Mouse (Mus musculus): ENCODE data around the gene Anks1. TPM values are rescaled to one million over a fixed set of nuclear protein-coding genes. Genes with fewer than 3 reads are reported as not detected.

The Anks1 gene
- polyA plus RNA-seq, 1 experiment from 2014 or later: 14.9 TPM

DNA sequence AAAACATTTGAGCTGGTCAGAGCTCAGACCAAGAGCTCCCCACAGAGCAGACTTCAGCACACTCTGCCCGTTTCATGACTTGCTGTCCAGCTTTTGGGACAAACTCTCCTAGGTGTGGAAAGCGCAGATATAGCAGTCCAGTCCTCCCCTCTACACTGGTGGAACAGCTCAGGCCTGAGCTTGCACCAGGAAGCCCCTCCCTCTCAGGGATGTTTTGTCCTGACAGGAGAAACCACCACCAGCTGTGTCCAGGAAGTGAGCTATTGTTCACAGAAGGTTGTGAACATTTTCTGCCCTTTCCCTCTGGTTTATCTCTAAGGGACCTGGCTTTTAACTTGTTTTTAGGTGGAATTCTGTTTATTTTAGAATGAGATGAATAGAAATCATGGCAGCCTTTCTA lies 120.2 kb downstream of the Anks1 start:
- no peaks in the 10 kb centered on the region for H3K9me3 ChIP-seq
- peak overlapping the region; percentile 68 for H3K27ac ChIP-seq

GRCm38 (mm10) chr17:28030446-28030845 lies 121.3 kb downstream of the Anks1 start:
- no peak overlapping the region for H3K4me2 ChIP-seq
- no peak overlapping the region for H3K4me3 ChIP-seq (replicated peaks)
- H3K9me3 ChIP-seq: no peaks in the 10 kb centered on the region
- no peak for ATAC-seq (ENCODE audit: insufficient read depth, low FRiP score, low read depth)
- H3K27ac ChIP-seq: peak overlapping the region; percentile 68; the same call in 1 of the 2 replicates
- H3K4me1 ChIP-seq: peaks cover 24% of the 10 kb centered on the region
- 66% methylated on average over 10 of the region's 10 CpGs for WGBS
- no peak overlapping the region for H3K9ac ChIP-seq
- H3K27me3 ChIP-seq (replicated peaks): no peaks in the 10 kb centered on the region
- no peaks in the 10 kb centered on the region for H3K36me3 ChIP-seq

More for the DNA sequence above, 120.2 kb downstream of the Anks1 start:
- 45% methylated on average over 2 of the region's 2 CpGs for WGBS
- no peak overlapping the region for H3K4me3 ChIP-seq (replicated peaks)
- peaks cover 36% of the 10 kb centered on the region for H3K4me1 ChIP-seq
- no peaks in the 10 kb centered on the region for H3K27me3 ChIP-seq (replicated peaks)
- ATAC-seq (ENCODE audit: insufficient read depth, low FRiP score, low read depth): no peak
- no peak overlapping the region for H3K9ac ChIP-seq
- no peak overlapping the region for H3K4me2 ChIP-seq
- H3K36me3 ChIP-seq: no peaks in the 10 kb centered on the region

DNA sequence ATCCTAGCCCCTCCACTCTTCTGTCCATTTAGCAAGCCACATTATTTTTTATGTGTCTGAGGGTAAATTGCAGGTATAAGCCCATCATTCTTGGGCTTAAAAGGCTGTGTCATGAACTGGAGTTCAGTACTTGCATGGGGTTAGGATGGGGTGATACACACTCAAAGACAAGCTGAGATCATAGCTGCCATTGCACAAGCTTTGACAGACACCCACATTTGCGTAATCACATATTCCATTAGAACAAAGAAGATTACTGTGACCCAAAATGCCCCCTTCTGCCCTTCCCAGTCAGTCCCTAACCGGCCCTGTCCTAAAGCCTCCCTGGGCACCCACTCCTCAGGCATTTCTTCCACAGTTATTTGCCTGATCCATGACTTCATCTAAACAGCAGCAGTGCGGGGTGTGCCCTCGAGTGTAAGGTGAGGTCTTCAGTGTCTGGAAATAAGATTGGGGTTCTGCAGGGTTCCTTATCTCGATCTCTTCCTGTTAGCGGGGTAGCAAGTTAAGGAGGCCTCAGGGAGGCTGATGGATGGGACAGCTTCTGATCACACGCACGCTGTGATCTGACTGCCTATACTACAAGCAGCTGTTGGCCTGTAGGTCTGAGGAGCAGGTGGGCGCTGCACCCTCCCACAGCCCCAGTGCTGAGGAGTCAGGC lies 122.3 kb downstream of the Anks1 start:
- no peak for ATAC-seq (ENCODE audit: insufficient read depth, low FRiP score, low read depth)
- peaks cover 15% of the 10 kb centered on the region for H3K4me1 ChIP-seq
- no peaks in the 10 kb centered on the region for H3K9me3 ChIP-seq
- peak overlapping the region; percentile 51; the same call in 1 of the 2 replicates for H3K27ac ChIP-seq
- H3K9ac ChIP-seq: no peak overlapping the region
- H3K4me3 ChIP-seq (replicated peaks): no peak overlapping the region
- H3K27me3 ChIP-seq (replicated peaks): no peaks in the 10 kb centered on the region
- WGBS: 59% methylated on average over 9 of the region's 9 CpGs
- no peak overlapping the region for H3K4me2 ChIP-seq
- no peaks in the 10 kb centered on the region for H3K36me3 ChIP-seq

DNA sequence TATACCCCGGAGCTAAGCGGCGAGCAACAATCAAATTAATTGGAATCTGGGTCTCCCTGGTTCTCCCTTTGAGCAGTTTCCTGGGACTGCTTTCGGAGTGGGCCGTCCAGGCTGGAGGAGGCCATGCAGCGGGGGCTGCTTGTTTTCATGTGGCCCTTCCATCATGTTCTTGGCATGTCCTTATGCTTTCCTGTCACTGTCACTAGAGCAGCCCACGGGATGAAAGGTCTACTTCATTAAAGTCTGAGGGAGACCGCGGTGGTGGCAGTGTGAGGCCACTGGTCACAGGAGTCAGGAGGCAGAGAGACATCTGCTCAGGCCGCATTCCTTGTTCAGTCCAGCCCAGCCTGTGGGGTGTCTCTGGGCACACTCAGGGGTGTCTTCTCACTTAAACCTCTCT lies 123.1 kb downstream of the Anks1 start:
- no peak for ATAC-seq (ENCODE audit: insufficient read depth, low FRiP score, low read depth)
- no peaks in the 10 kb centered on the region for H3K36me3 ChIP-seq
- H3K9me3 ChIP-seq: no peaks in the 10 kb centered on the region
- no peaks in the 10 kb centered on the region for H3K27me3 ChIP-seq (replicated peaks)
- H3K4me1 ChIP-seq: peaks cover 10% of the 10 kb centered on the region; the same call in 1 of the 2 replicates
- H3K4me3 ChIP-seq (replicated peaks): no peak overlapping the region
- 72% methylated on average over 10 of the region's 10 CpGs for WGBS
- no peak overlapping the region for H3K27ac ChIP-seq
- no peak overlapping the region for H3K4me2 ChIP-seq
- H3K9ac ChIP-seq: no peak overlapping the region

GRCm38 (mm10) chr17:28033046-28033580 lies 124.0 kb downstream of the Anks1 start:
- no peak overlapping the region for H3K9ac ChIP-seq
- ATAC-seq (ENCODE audit: insufficient read depth, low FRiP score, low read depth): no peak
- H3K27me3 ChIP-seq (replicated peaks): no peaks in the 10 kb centered on the region
- 0 out of 2 replicates have a peak overlapping the region, but pooled peaks have one; percentile 14 for H3K27ac ChIP-seq
- no peak overlapping the region for H3K4me2 ChIP-seq
- peaks cover 9% of the 10 kb centered on the region; the same call in 1 of the 2 replicates for H3K4me1 ChIP-seq
- H3K4me3 ChIP-seq (replicated peaks): no peak overlapping the region
- H3K9me3 ChIP-seq: no peaks in the 10 kb centered on the region
- 39% methylated on average over 3 of the region's 3 CpGs for WGBS
- no peaks in the 10 kb centered on the region for H3K36me3 ChIP-seq

DNA sequence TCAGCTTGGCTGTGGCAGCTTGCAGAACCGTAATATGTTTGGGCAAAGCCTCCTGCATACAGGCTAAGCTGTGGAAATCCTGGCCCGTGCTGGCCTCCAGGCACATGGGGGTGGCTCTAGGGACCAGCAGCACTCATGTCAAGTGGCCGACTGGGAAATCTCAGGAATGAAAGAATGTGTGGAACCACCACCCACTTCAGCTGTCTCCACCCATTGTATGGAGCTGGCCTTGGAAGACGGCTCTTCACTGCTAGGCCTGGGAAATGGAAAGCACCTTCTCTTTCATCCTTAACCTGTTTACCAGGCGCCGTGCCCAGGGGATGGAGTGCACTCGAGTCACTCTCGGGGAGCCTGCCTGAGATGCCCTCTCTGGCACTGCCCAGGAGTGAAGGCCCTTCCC lies 125.9 kb downstream of the Anks1 start:
- H3K9ac ChIP-seq: no peak overlapping the region
- no peak overlapping the region for H3K4me2 ChIP-seq
- peaks cover 9% of the 10 kb centered on the region; the same call in 1 of the 2 replicates for H3K4me1 ChIP-seq
- no peak overlapping the region for H3K4me3 ChIP-seq (replicated peaks)
- H3K27me3 ChIP-seq (replicated peaks): no peaks in the 10 kb centered on the region
- 65% methylated on average over 8 of the region's 8 CpGs for WGBS
- ATAC-seq (ENCODE audit: insufficient read depth, low FRiP score, low read depth): no peak
- H3K9me3 ChIP-seq: no peaks in the 10 kb centered on the region
- no peak overlapping the region for H3K27ac ChIP-seq
- H3K36me3 ChIP-seq: no peaks in the 10 kb centered on the region

DNA sequence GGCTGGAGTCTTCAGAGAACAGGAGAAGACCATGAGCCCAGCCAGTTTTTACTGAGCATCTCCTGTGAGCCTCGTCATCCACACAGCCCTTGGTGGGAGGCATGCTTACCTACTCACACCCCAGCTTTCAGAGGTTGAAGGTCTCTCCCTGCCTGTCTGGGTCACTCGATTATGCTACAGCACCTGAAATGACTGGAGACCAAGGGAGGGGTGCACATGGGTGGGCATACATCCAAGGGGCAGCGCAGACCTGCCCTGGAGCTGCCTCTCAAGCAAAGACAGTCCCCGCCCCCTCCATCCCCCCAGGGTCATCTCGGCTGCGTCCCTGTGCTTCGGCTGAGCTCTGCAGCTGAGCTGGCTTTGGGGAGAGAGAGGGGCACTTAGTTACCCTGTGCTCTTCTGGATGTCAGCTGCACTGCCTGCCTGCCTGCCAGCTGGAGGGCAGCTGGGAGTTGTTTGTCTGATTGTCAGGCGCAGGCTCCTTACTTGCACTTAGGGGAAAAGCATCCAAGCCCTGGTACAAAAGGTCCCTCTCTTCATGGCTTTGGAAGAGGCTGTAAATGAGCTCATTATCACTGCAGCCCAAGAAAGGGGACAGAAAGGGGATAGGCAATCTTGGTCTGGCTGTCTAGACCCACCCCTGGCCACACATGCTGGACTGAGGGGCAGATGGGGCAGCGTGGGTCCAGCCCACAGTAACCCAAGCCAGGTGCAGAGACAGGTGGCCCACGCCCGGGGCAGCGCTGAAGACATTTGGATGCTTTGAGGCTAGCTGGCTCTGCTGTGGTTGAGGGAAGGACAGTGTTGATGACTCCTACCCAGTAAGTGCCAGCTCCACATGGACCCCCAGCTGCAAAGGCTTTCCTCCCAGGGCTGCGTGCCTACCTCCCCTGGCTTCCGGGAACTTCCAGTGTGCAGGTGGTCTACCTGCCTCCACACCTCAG lies 128.0 kb downstream of the Anks1 start:
- Histone ChIP-seq H3K9ac (no peak overlapping the region), H3K27ac (no peak overlapping the region), H3K4me2 (no peak overlapping the region), H3K9me3 (no peaks in the 10 kb centered on the region), H3K36me3 (0 out of 2 replicates have a peak, but pooled peaks cover 9% of the 10 kb centered on the region), H3K27me3 (replicated peaks) (no peaks in the 10 kb centered on the region), H3K4me3 (replicated peaks) (no peak overlapping the region), H3K4me1 (0 out of 2 replicates have a peak, but pooled peaks cover 9% of the 10 kb centered on the region)
- no peak for ATAC-seq (ENCODE audit: insufficient read depth, low FRiP score, low read depth)
- WGBS: 67% methylated on average over 14 of the region's 14 CpGs

DNA sequence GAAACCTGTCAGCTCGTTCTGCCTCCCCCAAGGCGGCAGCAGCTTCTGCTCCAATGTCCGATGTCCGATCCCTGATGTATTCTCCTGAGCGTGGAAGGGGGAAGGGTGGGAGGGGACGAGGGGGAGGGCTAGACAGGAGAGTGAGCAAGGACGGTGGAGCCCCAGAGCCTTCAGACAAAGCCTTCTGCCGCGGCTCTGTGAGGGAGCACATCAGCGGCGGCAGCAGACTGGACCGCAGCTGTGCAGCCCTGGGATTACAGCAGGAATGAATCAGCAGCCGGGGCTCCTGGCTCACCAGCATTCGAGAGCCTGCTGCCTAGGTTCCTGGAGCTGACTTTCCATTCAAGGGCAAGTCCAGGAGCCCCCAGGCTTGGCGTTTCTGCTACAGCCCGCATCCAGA lies 131.5 kb downstream of the Anks1 start:
- no peak overlapping the region for H3K27ac ChIP-seq
- WGBS: 42% methylated on average over 16 of the region's 16 CpGs
- no peak for ATAC-seq (ENCODE audit: insufficient read depth, low FRiP score, low read depth)
- no peak overlapping the region for H3K4me2 ChIP-seq
- no peak overlapping the region for H3K4me3 ChIP-seq (replicated peaks)
- H3K9ac ChIP-seq: no peak overlapping the region
- no peaks in the 10 kb centered on the region for H3K27me3 ChIP-seq (replicated peaks)
- 0 out of 2 replicates have a peak, but pooled peaks cover 12% of the 10 kb centered on the region for H3K36me3 ChIP-seq
- 0 out of 2 replicates have a peak, but pooled peaks cover 7% of the 10 kb centered on the region for H3K4me1 ChIP-seq
- no peaks in the 10 kb centered on the region for H3K9me3 ChIP-seq

DNA sequence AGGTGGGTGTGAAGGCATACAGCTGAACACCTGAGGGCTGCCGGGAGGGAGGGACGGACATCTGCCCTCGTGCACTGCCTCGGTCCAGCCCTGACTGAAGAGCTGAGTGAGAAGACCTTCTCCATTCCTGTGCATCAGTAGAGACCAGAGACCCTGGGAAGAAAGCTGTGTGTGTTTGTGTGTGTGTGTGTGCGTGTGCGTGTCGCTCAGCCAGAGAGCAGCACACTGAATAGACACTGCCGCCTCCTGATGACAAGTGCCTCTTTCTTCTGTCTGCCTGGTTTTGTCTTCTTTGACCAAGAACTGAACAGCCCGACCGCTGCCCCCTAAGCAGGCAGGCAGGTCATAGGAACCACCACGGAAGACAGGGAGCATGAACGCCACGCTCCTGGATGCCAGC lies 132.2 kb downstream of the Anks1 start:
- H3K4me3 ChIP-seq (replicated peaks): no peak overlapping the region
- 0 out of 2 replicates have a peak, but pooled peaks cover 12% of the 10 kb centered on the region for H3K36me3 ChIP-seq
- H3K4me1 ChIP-seq: 0 out of 2 replicates have a peak, but pooled peaks cover 7% of the 10 kb centered on the region
- no peaks in the 10 kb centered on the region for H3K27me3 ChIP-seq (replicated peaks)
- H3K9ac ChIP-seq: no peak overlapping the region
- H3K9me3 ChIP-seq: no peaks in the 10 kb centered on the region
- no peak overlapping the region for H3K27ac ChIP-seq
- 86% methylated on average over 13 of the region's 13 CpGs for WGBS
- H3K4me2 ChIP-seq: no peak overlapping the region
- ATAC-seq (ENCODE audit: insufficient read depth, low FRiP score, low read depth): no peak

GRCm38 (mm10) chr17:28042299-28042771 lies 133.2 kb downstream of the Anks1 start:
- no peak overlapping the region for H3K27ac ChIP-seq
- peak; percentile 40; the same call in 1 of the 2 replicates for ATAC-seq (ENCODE audit: insufficient read depth, low FRiP score, low read depth)
- H3K4me3 ChIP-seq (replicated peaks): no peak overlapping the region
- 0 out of 2 replicates have a peak, but pooled peaks cover 12% of the 10 kb centered on the region for H3K36me3 ChIP-seq
- no peak overlapping the region for H3K4me2 ChIP-seq
- H3K27me3 ChIP-seq (replicated peaks): no peaks in the 10 kb centered on the region
- WGBS: 63% methylated on average over 23 of the region's 23 CpGs
- 0 out of 2 replicates have a peak, but pooled peaks cover 3% of the 10 kb centered on the region for H3K4me1 ChIP-seq
- H3K9me3 ChIP-seq: no peaks in the 10 kb centered on the region
- no peak overlapping the region for H3K9ac ChIP-seq

DNA sequence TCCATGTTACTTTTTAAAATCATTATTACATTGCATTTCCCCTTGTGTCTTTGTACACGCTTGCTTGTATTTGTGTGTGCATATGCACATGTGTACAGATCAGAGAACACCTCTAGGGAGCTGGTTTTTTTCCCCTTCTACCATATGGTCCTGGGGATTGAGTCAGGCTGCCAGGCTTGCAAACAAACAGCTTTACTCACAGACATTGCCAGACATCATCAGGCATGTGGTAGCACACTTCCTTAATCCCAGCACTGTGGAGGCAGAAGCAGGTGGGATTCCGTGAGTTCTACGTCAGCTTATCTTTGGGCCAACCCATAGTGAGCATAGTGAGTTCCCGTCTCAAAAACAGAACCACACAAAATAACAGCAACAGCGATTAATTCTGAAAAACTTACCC lies 137.9 kb downstream of the Anks1 start:
- Histone ChIP-seq H3K36me3 (peaks cover 20% of the 10 kb centered on the region), H3K4me3 (replicated peaks) (no peak overlapping the region), H3K9me3 (no peaks in the 10 kb centered on the region), H3K4me1 (no peaks in the 10 kb centered on the region), H3K4me2 (no peak overlapping the region), H3K9ac (no peak overlapping the region), H3K27me3 (replicated peaks) (no peaks in the 10 kb centered on the region), H3K27ac (no peak overlapping the region)
- WGBS: 86% methylated on average over 5 of the region's 5 CpGs
- ATAC-seq (ENCODE audit: insufficient read depth, low FRiP score, low read depth): no peak

All from stomach, embryonic 15.5 days (tissue).